Mouse (Mus musculus): ENCODE data around the gene Mia3. TPM values are rescaled to one million over a fixed set of nuclear protein-coding genes. Genes with fewer than 3 reads are reported as not detected.
A peak's percentile ranks its signal among the peaks of the same experiment; 100 is the strongest.

The Mia3 gene
- polyA plus RNA-seq, 1 experiment from 2014 or later = 116 TPM

GRCm38 (mm10) chr1:183299161-183299560 is 70.2 kb downstream of the Mia3 start:
- 88% methylated on average over 6 of the region's 6 CpGs for WGBS
- H3K4me1 ChIP-seq (replicated peaks) = no peaks in the 10 kb centered on the region
- H3K9ac ChIP-seq (replicated peaks) = no peak overlapping the region
- H3K4me3 ChIP-seq (replicated peaks) = no peak overlapping the region
- H3K27me3 ChIP-seq = no peaks in the 10 kb centered on the region
- no peak for ATAC-seq (ENCODE audit: insufficient number of reproducible peaks, insufficient read depth, low FRiP score, low TSS enrichment, low read depth)
- no peaks in the 10 kb centered on the region for H3K9me3 ChIP-seq
- H3K4me2 ChIP-seq = no peak overlapping the region
- H3K27ac ChIP-seq = no peak overlapping the region
- no peaks in the 10 kb centered on the region for H3K36me3 ChIP-seq

GRCm38 (mm10) chr1:183297886-183298489 is 71.4 kb downstream of the Mia3 start:
- ATAC-seq (ENCODE audit: insufficient number of reproducible peaks, insufficient read depth, low FRiP score, low TSS enrichment, low read depth) = no peak
- WGBS = under 1% methylated on average over 20 of the region's 20 CpGs
- peak overlapping the region; percentile 58 for H3K9ac ChIP-seq (replicated peaks)

GRCm38 (mm10) chr1:183297473-183297885 is 71.9 kb downstream of the Mia3 start:
- under 1% methylated on average over 30 of the region's 30 CpGs for WGBS
- Histone ChIP-seq H3K27ac (peak overlapping the region; percentile 42; the same call in 1 of the 2 replicates), H3K4me3 (replicated peaks) (peak overlapping the region; percentile 50), H3K27me3 (no peaks in the 10 kb centered on the region), H3K4me1 (replicated peaks) (no peaks in the 10 kb centered on the region), H3K36me3 (peaks cover 12% of the 10 kb centered on the region; the same call in 1 of the 2 replicates), H3K9ac (replicated peaks) (peak overlapping the region; percentile 58), H3K9me3 (no peaks in the 10 kb centered on the region), H3K4me2 (peak overlapping the region; percentile 61)
- peak; percentile 13; the same call in 1 of the 2 replicates for ATAC-seq (ENCODE audit: insufficient number of reproducible peaks, insufficient read depth, low FRiP score, low TSS enrichment, low read depth)

More at GRCm38 (mm10) chr1:183297886-183298489, 71.4 kb downstream of the Mia3 start:
- Histone ChIP-seq H3K4me1 (replicated peaks) (no peaks in the 10 kb centered on the region), H3K4me2 (peak overlapping the region; percentile 61), H3K27me3 (no peaks in the 10 kb centered on the region), H3K36me3 (peaks cover 10% of the 10 kb centered on the region; the same call in 1 of the 2 replicates), H3K4me3 (replicated peaks) (peak overlapping the region; percentile 50), H3K27ac (0 out of 2 replicates have a peak overlapping the region, but pooled peaks have one; percentile 42), H3K9me3 (no peaks in the 10 kb centered on the region)

- peak within 1 kb of the TSS; percentile 58 for H3K9ac ChIP-seq (replicated peaks)
- peak; percentile 83 for ATAC-seq (ENCODE audit: insufficient number of reproducible peaks, insufficient read depth, low FRiP score, low TSS enrichment, low read depth)
- no peaks in the 10 kb centered on the region for H3K9me3 ChIP-seq
- peak within 1 kb of the TSS; percentile 53; the same call in 1 of the 2 replicates for H3K27ac ChIP-seq
- H3K4me3 ChIP-seq (replicated peaks) = peak within 1 kb of the TSS; percentile 50
- no peaks in the 10 kb centered on the region for H3K4me1 ChIP-seq (replicated peaks)
- WGBS = under 1% methylated on average over 37 of the region's 39 CpGs
- peak within 1 kb of the TSS; percentile 61 for H3K4me2 ChIP-seq
- H3K27me3 ChIP-seq = no peaks in the 10 kb centered on the region
- H3K36me3 ChIP-seq = peaks cover 17% of the 10 kb centered on the region; the same call in 1 of the 2 replicates
These were observed 72.4 kb downstream of the Mia3 start, which contains the start of gene Brox for GRCm38 (mm10) chr1:183296877-183297383. Gene Brox, minus strand, starts transcription at chr1:183297269.

- ATAC-seq (ENCODE audit: insufficient number of reproducible peaks, insufficient read depth, low FRiP score, low TSS enrichment, low read depth) = 0 out of 2 replicates have a peak, but pooled peaks have one; percentile 2
- peak within 1 kb of the TSS; percentile 53; the same call in 1 of the 2 replicates for H3K27ac ChIP-seq
These were observed 72.9 kb downstream of the Mia3 start, which contains the start of gene Aida for GRCm38 (mm10) chr1:183296465-183296864. Gene Aida, plus strand, starts transcription at chr1:183296590.

GRCm38 (mm10) chr1:183289576-183289975 is 79.8 kb downstream of the Mia3 start:
- H3K9ac ChIP-seq (replicated peaks) = no peak overlapping the region
- WGBS = 95% methylated on average over 4 of the region's 4 CpGs
- no peak overlapping the region for H3K4me2 ChIP-seq
- no peak overlapping the region for H3K27ac ChIP-seq
- H3K4me1 ChIP-seq (replicated peaks) = no peaks in the 10 kb centered on the region
- no peak overlapping the region for H3K4me3 ChIP-seq (replicated peaks)
- H3K36me3 ChIP-seq = peaks cover 86% of the 10 kb centered on the region
- H3K9me3 ChIP-seq = no peaks in the 10 kb centered on the region
- ATAC-seq (ENCODE audit: insufficient number of reproducible peaks, insufficient read depth, low FRiP score, low TSS enrichment, low read depth) = no peak
- no peaks in the 10 kb centered on the region for H3K27me3 ChIP-seq

More at GRCm38 (mm10) chr1:183296465-183296864, 72.9 kb downstream of the Mia3 start, which contains the start of gene Aida:
- peak within 1 kb of the TSS; percentile 61 for H3K4me2 ChIP-seq
- H3K4me1 ChIP-seq (replicated peaks) = no peaks in the 10 kb centered on the region
- no peaks in the 10 kb centered on the region for H3K9me3 ChIP-seq
- H3K4me3 ChIP-seq (replicated peaks) = peak within 1 kb of the TSS; percentile 50
- under 1% methylated on average over 26 of the region's 26 CpGs for WGBS
- no peaks in the 10 kb centered on the region for H3K27me3 ChIP-seq
- peaks cover 20% of the 10 kb centered on the region; the same call in 1 of the 2 replicates for H3K36me3 ChIP-seq
- peak within 1 kb of the TSS; percentile 58 for H3K9ac ChIP-seq (replicated peaks)

- Histone ChIP-seq H3K9me3 (no peaks in the 10 kb centered on the region), H3K4me3 (replicated peaks) (no peak overlapping the region), H3K4me2 (no peak overlapping the region), H3K36me3 (peaks cover 90% of the 10 kb centered on the region), H3K27me3 (no peaks in the 10 kb centered on the region), H3K4me1 (replicated peaks) (no peaks in the 10 kb centered on the region), H3K9ac (replicated peaks) (no peak overlapping the region), H3K27ac (no peak overlapping the region)
- 85% methylated on average over 3 of the region's 3 CpGs for WGBS
- ATAC-seq (ENCODE audit: insufficient number of reproducible peaks, insufficient read depth, low FRiP score, low TSS enrichment, low read depth) = no peak
These were observed 81.0 kb downstream of the Mia3 start for GRCm38 (mm10) chr1:183288351-183288750.

Other genes starting within 250 kb of the Mia3 start
- gene Disp1, start 148.0 kb downstream of the Mia3 start, polyA plus RNA-seq (2016; fragmentation: Nextera tagmentation; extraction: Ambion mirVana) = 22.1 and 25.3 TPM in 2 replicates
- 63.7 and 71.1 TPM in 2 replicates for gene Aida, start 73.0 kb downstream of the Mia3 start, polyA plus RNA-seq (2016; fragmentation: Nextera tagmentation; extraction: Ambion mirVana)
- 38.3 and 39.7 TPM in 2 replicates for gene Brox, start 72.3 kb downstream of the Mia3 start, polyA plus RNA-seq (2016; fragmentation: Nextera tagmentation; extraction: Ambion mirVana)
- 22.4 and 23.7 TPM in 2 replicates for gene Taf1a, start 19.4 kb upstream of the Mia3 start, polyA plus RNA-seq (2016; fragmentation: Nextera tagmentation; extraction: Ambion mirVana)
- 0.13 and 0.23 TPM in 2 replicates for gene Hhipl2, start 48.7 kb upstream of the Mia3 start, polyA plus RNA-seq (2016; fragmentation: Nextera tagmentation; extraction: Ambion mirVana)